Mouse (Mus musculus) embryonic facial prominence, embryonic 14.5 days (tissue): Measurements from ENCODE around the gene Por. TPM values are rescaled to one million over a fixed set of nuclear protein-coding genes. Genes with fewer than 3 reads are reported as not detected.

Source experiments
- ATAC-seq: fragments of 200-750 bp; cut with Nextera tagmentation; 2 replicates; pipeline ENCODE4 v1.8.0; 2017; ENCODE audit warnings: low read depth, moderate number of reproducible peaks, moderate TSS enrichment
- DNase-seq: peaks from one replicate; pipeline ENCODE4 v3.0.0-alpha.2; 2015; ENCODE audit warnings: low spot score
- H3K27ac ChIP-seq: fragments of 300-500 bp; sonication (generic); replicated peaks from 2 replicates; pipeline ENCODE4 v1.5.1; 2014; ENCODE audit warnings: low read depth, mild to moderate bottlenecking, low read length, moderate library complexity
- H3K27me3 ChIP-seq: fragments of 300-500 bp; sonication (generic); replicated peaks from 2 replicates; pipeline ENCODE4 v1.6.1; 2014; ENCODE audit warnings: low read length; ENCODE audit not compliant: control insufficient read depth, insufficient read depth
- H3K36me3 ChIP-seq: fragments of 300-500 bp; sonication (generic); 2 replicates; pipeline ENCODE4 v1.6.1; 2014; ENCODE audit warnings: low read length, mixed read lengths; ENCODE audit not compliant: control insufficient read depth, insufficient read depth
- H3K4me1 ChIP-seq: fragments of 300-500 bp; sonication (generic); 2 replicates; pipeline ENCODE4 v1.6.1; 2014; ENCODE audit warnings: antibody characterized with exemption, low read length; ENCODE audit not compliant: control insufficient read depth, insufficient read depth
- H3K4me2 ChIP-seq: fragments of 300-500 bp; sonication (generic); 2 replicates; pipeline ENCODE4 v1.6.1; 2014; ENCODE audit warnings: low read depth, mild to moderate bottlenecking, low read length, moderate library complexity, mixed read lengths
- H3K4me3 ChIP-seq: fragments of 300-500 bp; sonication (generic); 2 replicates; pipeline ENCODE4 v1.5.1; 2014; ENCODE audit warnings: low read depth, mild to moderate bottlenecking, low read length
- H3K9ac ChIP-seq: fragments of 300-500 bp; sonication (generic); 2 replicates; pipeline ENCODE4 v1.6.1; 2014; ENCODE audit warnings: low read depth, mild to moderate bottlenecking, low read length, moderate library complexity, mixed read lengths
- H3K9me3 ChIP-seq: fragments of 300-500 bp; sonication (generic); 2 replicates; pipeline ENCODE4 v1.6.1; 2016; ENCODE audit warnings: low read length; ENCODE audit not compliant: control insufficient read depth
- WGBS: fragments of 180-500 bp; shearing (Covaris S2); extraction: QIAGEN DNeasy Blood & Tissue Kit; methylation state at CpG from one replicate; pipeline ENCODE4 v1.1.7; 2014; 5-methylcytosine and 5-hydroxymethylcytosine counted together
- polyA plus RNA-seq: library from polyadenylated mRNA; unstranded; fragments of >200 nt; fragmentation: Nextera tagmentation; extraction: Ambion mirVana; gene quantifications from 2 replicates; pipeline ENCODE4 v1.2.1, GENCODE M21; 2014

Por gene
- polyA plus RNA-seq, 1 experiment from 2014 or later = 61.8 TPM

DNA sequence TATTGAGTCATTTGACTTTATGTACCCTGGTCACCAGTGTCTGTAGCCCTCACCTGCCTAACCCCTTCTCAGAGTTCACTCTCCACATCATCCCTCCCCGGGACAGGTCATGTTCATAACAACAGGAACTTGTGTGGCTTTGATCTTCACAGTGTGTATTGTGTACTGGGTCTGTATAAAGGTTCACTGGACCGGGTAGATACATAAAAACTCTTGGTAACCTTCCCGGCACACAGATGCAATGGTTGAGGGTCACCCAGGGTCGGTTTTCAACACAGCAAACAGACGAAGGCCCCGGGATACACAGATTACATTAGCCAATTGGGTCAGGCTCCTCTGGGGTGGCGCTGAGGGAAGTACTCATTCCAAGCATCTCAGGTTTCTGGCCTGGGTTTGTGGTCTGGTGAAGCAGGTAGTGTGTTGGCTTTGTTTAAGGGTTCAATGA lies 25.5 kb downstream of the Por start:
- WGBS = 30% methylated on average over 7 of the region's 7 CpGs
- Histone ChIP-seq H3K36me3 (0 out of 2 replicates have a peak, but pooled peaks cover 5% of the 10 kb centered on the region), H3K9me3 (no peaks in the 10 kb centered on the region), H3K27me3 (no peaks in the 10 kb centered on the region), H3K4me2 (no peak overlapping the region), H3K27ac (no peak overlapping the region), H3K4me3 (no peak overlapping the region), H3K4me1 (peaks cover 6% of the 10 kb centered on the region), H3K9ac (no peak overlapping the region)
- DNase-seq = peak; percentile 55
- peak; percentile 75 for ATAC-seq

DNA sequence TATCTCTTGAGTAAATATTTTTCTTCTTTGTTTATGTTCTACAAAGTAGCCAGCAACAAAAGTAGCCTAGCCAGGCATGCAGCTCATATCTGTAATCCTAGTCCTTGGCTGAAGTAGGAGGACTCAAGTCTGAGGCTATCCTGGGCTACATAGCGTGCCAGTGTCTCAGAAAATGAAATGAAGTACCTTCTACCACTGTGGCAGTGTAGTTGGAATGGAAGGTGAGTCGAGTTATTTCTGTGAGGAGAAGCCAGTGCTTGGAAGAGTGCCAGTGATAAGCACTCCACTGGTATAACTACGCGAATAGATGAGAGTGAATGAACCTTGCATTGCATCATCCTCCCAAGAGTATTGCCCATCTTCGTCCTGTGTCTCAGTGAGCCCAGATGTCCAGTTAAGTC lies 27.9 kb downstream of the Por start:
- 89% methylated on average over 5 of the region's 5 CpGs for WGBS
- no peak overlapping the region for H3K27ac ChIP-seq
- H3K9me3 ChIP-seq = no peaks in the 10 kb centered on the region
- H3K27me3 ChIP-seq = no peaks in the 10 kb centered on the region
- DNase-seq (no peak), ATAC-seq (no peak)
- H3K4me3 ChIP-seq = no peak overlapping the region
- no peaks in the 10 kb centered on the region for H3K4me1 ChIP-seq
- 0 out of 2 replicates have a peak, but pooled peaks cover 5% of the 10 kb centered on the region for H3K36me3 ChIP-seq
- no peak overlapping the region for H3K9ac ChIP-seq
- H3K4me2 ChIP-seq = no peak overlapping the region

DNA sequence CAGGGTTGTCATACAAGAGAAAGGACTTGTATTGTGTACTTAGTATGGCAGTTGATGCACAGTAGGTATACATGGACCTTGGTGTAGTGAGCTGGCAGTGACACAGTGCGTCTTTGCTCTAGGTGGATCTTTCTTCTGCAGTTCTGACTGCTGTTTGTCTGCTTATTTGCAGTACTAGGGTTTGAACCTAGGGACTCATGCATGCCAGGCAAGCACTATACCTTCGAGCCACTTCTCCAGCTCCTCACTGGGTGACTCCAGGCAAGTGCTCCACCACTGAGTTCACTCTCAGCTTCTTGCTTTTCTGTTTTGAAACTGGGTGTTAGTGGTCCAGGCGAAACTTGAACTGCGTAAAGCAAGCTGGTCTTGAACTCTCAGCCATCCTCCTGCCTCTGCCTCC lies 31.8 kb downstream of the Por start:
- Histone ChIP-seq H3K27ac (no peak overlapping the region), H3K27me3 (no peaks in the 10 kb centered on the region), H3K4me3 (no peak overlapping the region), H3K9ac (no peak overlapping the region), H3K4me2 (no peak overlapping the region), H3K36me3 (peaks cover 28% of the 10 kb centered on the region), H3K4me1 (no peaks in the 10 kb centered on the region), H3K9me3 (no peaks in the 10 kb centered on the region)
- WGBS = 92% methylated on average over 4 of the region's 4 CpGs
- ATAC-seq = no peak
- no peak for DNase-seq

DNA sequence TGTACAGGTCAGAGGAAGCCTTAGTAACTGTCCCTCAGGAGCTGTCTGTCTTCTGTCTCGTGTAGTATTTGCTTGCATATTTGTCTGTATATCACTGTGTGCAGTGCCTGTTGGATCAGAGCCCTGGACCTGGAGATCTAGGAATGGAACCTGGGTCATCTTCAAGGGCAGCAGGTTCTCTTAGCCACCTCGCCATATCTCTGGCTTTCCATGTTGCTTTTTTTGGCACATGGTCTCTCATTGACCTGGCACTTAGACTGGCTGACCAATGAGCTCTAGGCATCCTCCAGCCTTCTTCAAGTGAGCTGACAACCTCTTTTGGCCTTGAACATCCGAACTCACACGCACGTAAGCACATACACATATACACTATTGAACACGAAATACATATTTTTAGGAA lies 32.4 kb downstream of the Por start:
- no peak overlapping the region for H3K4me3 ChIP-seq
- H3K27ac ChIP-seq = no peak overlapping the region
- H3K27me3 ChIP-seq = no peaks in the 10 kb centered on the region
- WGBS = 86% methylated on average over 6 of the region's 6 CpGs
- no peaks in the 10 kb centered on the region for H3K4me1 ChIP-seq
- no peaks in the 10 kb centered on the region for H3K9me3 ChIP-seq
- ATAC-seq = no peak
- peaks cover 34% of the 10 kb centered on the region for H3K36me3 ChIP-seq
- H3K9ac ChIP-seq = no peak overlapping the region
- DNase-seq = no peak
- no peak overlapping the region for H3K4me2 ChIP-seq

DNA sequence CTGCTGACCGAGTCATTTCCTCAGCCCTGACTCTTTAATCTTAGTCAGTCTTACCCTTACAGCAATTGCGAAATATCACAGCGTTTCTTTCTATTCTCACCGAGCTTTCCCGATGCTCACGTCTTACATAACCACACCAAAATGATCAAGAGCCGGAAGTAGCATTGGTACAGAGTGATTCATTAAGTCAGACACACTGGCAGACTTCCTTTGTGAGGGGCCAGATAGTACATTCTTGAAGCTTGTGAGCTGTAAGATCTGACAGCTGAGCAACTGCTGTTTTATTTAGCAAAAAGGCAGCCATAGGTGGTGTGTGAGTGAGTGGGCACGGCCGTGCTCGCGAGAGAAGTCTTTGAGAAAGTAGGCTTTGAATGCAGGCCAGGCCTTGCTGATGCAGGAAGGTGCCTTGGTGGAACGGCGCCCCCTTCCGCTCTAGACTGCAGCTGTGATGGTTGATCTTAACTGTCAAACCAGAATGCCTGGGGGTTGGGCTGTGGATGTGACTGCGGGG lies 32.9 kb downstream of the Por start:
- Histone ChIP-seq H3K27ac (no peak overlapping the region), H3K27me3 (no peaks in the 10 kb centered on the region), H3K9ac (no peak overlapping the region), H3K4me3 (no peak overlapping the region), H3K4me2 (no peak overlapping the region), H3K9me3 (no peaks in the 10 kb centered on the region), H3K36me3 (peaks cover 40% of the 10 kb centered on the region), H3K4me1 (no peaks in the 10 kb centered on the region)
- no peak for DNase-seq
- no peak for ATAC-seq
- WGBS = 71% methylated on average over 15 of the region's 15 CpGs

DNA sequence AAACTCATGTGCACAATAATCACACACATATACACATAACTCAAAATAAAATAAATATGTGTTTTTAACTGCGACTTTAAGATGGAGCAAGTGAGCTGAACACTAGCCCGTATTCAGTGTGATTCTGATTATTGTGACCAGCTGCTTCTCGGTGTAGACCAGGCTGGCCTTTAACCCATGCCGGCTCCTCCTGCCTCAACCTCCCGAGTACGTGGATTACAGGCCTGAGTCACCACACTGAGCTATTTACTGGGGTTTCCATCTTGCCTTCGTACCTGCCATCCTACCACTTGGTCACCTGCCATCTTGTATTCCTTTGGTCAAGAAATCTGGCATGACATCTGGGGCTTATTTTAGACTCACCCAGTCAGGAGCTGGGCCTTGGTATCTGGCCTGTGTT lies 33.6 kb downstream of the Por start:
- Histone ChIP-seq H3K36me3 (peaks cover 44% of the 10 kb centered on the region), H3K9ac (no peak overlapping the region), H3K27ac (no peak overlapping the region), H3K27me3 (no peaks in the 10 kb centered on the region), H3K4me2 (no peak overlapping the region), H3K4me1 (no peaks in the 10 kb centered on the region), H3K4me3 (no peak overlapping the region), H3K9me3 (no peaks in the 10 kb centered on the region)
- WGBS = 88% methylated on average over 7 of the region's 7 CpGs
- DNase-seq = no peak
- no peak for ATAC-seq

DNA sequence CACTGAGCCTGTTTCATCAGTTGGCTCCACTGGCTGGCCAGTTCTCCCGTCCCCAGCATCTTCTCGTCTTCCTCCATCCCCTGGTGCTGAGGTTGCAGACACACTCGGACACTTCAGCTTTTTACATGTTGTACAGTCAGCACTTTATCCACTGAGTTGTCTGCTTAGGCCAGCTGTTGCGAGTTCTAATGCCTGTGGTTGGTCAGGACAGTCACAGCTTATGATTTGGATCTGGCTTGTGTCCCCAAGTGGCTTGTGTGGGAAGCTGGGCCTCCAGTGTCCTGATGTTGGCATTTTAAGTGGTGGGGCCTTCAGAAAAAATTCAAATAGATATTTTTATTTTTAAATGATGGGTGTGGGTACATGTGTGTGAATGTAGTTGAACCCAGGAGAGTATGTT lies 35.5 kb downstream of the Por start:
- Histone ChIP-seq H3K9me3 (no peaks in the 10 kb centered on the region), H3K27me3 (no peaks in the 10 kb centered on the region), H3K4me1 (no peaks in the 10 kb centered on the region), H3K36me3 (peaks cover 44% of the 10 kb centered on the region), H3K27ac (no peak overlapping the region), H3K9ac (no peak overlapping the region), H3K4me2 (no peak overlapping the region), H3K4me3 (no peak overlapping the region)
- DNase-seq (no peak), ATAC-seq (no peak)
- 91% methylated on average over 4 of the region's 4 CpGs for WGBS

DNA sequence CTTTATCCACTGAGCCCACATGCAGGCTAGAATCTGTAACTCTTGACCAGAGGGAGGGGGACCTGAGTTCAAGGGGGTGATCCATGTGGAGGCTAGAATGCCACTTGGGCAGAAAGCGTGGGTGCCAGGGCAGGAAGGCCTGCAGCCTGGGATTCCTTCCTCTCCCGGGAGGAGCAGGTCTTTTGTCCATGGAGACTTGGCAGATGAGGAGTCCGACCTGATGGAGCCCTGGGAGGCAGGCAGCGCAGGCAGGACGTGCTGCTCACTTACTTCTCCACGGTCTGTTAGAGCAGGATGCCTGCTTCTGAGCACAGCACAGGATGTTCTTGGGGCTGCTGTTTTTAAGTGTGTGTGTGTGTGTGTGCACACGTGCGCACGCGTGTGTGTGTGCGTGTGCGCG lies 37.2 kb downstream of the Por start:
- no peak for ATAC-seq
- 94% methylated on average over 13 of the region's 13 CpGs for WGBS
- H3K4me2 ChIP-seq = no peak overlapping the region
- H3K36me3 ChIP-seq = peaks cover 44% of the 10 kb centered on the region
- no peak overlapping the region for H3K27ac ChIP-seq
- H3K9ac ChIP-seq = no peak overlapping the region
- no peak overlapping the region for H3K4me3 ChIP-seq
- H3K9me3 ChIP-seq = no peaks in the 10 kb centered on the region
- H3K4me1 ChIP-seq = no peaks in the 10 kb centered on the region
- no peaks in the 10 kb centered on the region for H3K27me3 ChIP-seq
- DNase-seq = no peak

DNA sequence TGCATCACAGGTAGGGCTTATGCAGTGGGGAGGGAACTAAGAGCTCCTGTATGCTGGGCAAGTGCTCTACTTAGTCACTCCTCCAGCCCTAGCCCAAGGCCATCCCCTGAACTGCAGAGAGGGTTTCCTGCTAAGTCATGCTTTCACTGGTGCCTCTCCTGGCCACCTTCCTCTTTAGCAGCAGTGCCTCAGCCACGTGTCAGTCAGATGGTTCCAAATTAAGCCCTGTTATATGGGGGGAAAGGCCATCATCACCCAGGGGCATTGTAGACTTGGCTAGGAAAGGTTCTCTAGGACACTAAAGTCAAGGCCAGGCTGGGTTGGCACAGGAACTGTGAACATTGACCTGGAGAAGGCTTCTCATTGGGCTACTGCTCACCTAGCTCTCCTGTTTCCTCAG lies 38.0 kb downstream of the Por start:
- peaks cover 44% of the 10 kb centered on the region for H3K36me3 ChIP-seq
- no peaks in the 10 kb centered on the region for H3K9me3 ChIP-seq
- DNase-seq (no peak), ATAC-seq (no peak)
- WGBS = 55% methylated on average over 1 of the region's 1 CpGs
- no peak overlapping the region for H3K27ac ChIP-seq
- H3K4me2 ChIP-seq = no peak overlapping the region
- no peak overlapping the region for H3K9ac ChIP-seq
- H3K4me1 ChIP-seq = no peaks in the 10 kb centered on the region; the same call in 1 of the 2 replicates
- H3K27me3 ChIP-seq = no peaks in the 10 kb centered on the region
- H3K4me3 ChIP-seq = no peak overlapping the region
